Mouse (Mus musculus) thymus, adult 2 months (tissue): Measurements from ENCODE around the gene Pcgf2.

Experiments used
- CTCF ChIP-seq: fragments of 200-500 bp; IDR thresholded peaks from 2 replicates; pipeline ENCODE4 v1.5.1; 2012; ENCODE audit warnings: mild to moderate bottlenecking, control low read depth, low read length, moderate library complexity, borderline replicate concordance; ENCODE audit not compliant: control insufficient read depth, poor library complexity, insufficient read depth; ENCODE audit errors: extremely low read depth
- POLR2A ChIP-seq: fragments of 200-500 bp; IDR thresholded peaks from 2 replicates; pipeline ENCODE4 v1.6.1; 2012; ENCODE audit warnings: mild to moderate bottlenecking, low read length, control low read depth, moderate library complexity; ENCODE audit not compliant: control insufficient read depth, poor library complexity, insufficient read depth; ENCODE audit errors: extremely low read depth

- TF ChIP-seq POLR2A = no peak
- no peak for TF ChIP-seq CTCF
Observed at GRCm38 (mm10) chr11:97747773-97748172, 47.5 kb upstream of the Pcgf2 start.
